Mouse (Mus musculus) frontal cortex, postnatal 10 days (tissue): ENCODE data around the gene Klk1b16.
"Not testable (repeated sequence)": the region's sequence is repeated elsewhere in the genome, so short reads cannot be mapped to it uniquely, and the experiment has no call there.

Experiments used
- DNase-seq, 2 experiments: peaks; one replicate each; pipeline ENCODE4 v3.0.0; 2022; ENCODE audit warnings: low spot score in 2 of 2, mixed read lengths in 1 of 2

Klk1b16 gene

GRCm38 (mm10) chr7:44136467-44136866 is at the start of gene Klk1b16:
Gene Klk1b16, plus strand, starts transcription at chr7:44136767.
- DNase-seq = no peak

GRCm38 (mm10) chr7:44096111-44096510 is 40.5 kb upstream of the Klk1b16 start:
- DNase-seq = no peak

- DNase-seq = not testable (repeated sequence)
Measured at GRCm38 (mm10) chr7:44102028-44102427, 34.5 kb upstream of the Klk1b16 start, which contains the start of gene Klk1b21. Gene Klk1b21, plus strand, starts transcription at chr7:44102328.

GRCm38 (mm10) chr7:44112373-44112772 is 24.2 kb upstream of the Klk1b16 start, which contains the start of gene Klk1b22:
Gene Klk1b22, plus strand, starts transcription at chr7:44112673.
- DNase-seq = no peak

- no peak for DNase-seq
Measured at GRCm38 (mm10) chr7:44123445-44123844, 13.1 kb upstream of the Klk1b16 start.

- no peak for DNase-seq
Measured at GRCm38 (mm10) chr7:44179299-44180045, 42.9 kb downstream of the Klk1b16 start.

- DNase-seq = not testable (repeated sequence)
Measured at GRCm38 (mm10) chr7:44186516-44186915, 49.9 kb downstream of the Klk1b16 start.

- not testable (repeated sequence) for DNase-seq
Measured at GRCm38 (mm10) chr7:44187936-44188335, 51.4 kb downstream of the Klk1b16 start, which contains the start of gene Klk1b24. Gene Klk1b24, plus strand, starts transcription at chr7:44188236.
